ENCODE assay signal across 34 mouse cellular contexts in the genomic region with DNA sequence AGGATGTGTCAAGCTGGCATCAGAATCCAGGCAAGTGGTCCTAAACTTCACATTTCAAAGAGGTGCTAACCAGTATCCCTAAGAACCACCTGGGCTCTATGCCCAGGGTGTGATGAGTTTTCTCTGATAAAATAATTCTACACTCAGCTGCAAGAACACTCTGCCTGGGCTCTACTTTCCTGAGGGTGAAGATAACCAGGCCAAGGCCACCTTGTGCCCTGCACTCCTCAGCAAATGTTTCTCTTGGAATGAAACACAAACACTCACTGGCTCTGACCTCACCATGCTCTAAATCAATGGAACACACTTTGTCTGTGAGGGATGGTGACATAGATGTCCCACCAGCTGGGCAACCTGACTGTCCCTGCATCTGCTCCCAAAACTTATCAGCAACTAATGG. TPM values are rescaled to one million over a fixed set of nuclear protein-coding genes. Genes with fewer than 3 reads are reported as not detected.
DNase-seq lines count a peak whose midpoint lies in the region; ATAC-seq lines count a peak whose summit lies in the region.
"Had no signal": no experiment of that assay in that cellular context is flagged by ENCODE, and none has a peak within 500 bp of the region (broad histone marks: within the 10 kb centered on the region; RNA-seq: fewer than 3 reads in every experiment).

No protein-coding gene starts in this region.

- H3K27ac ChIP-seq in liver, embryonic 13.5 days: peak overlapping the region; percentile 48; the same call in 1 of the 2 replicates
- no peak overlapping the region; the same call in 1 of the 2 replicates for H3K27ac ChIP-seq in liver, embryonic 12.5 days
- peak overlapping the region; percentile 15; the same call in 1 of the 2 replicates for H3K27ac ChIP-seq in liver, embryonic 15.5 days (replicated peaks)
- no peak overlapping the region for H3K27ac ChIP-seq in hindbrain, embryonic 10.5 days
- H3K27ac ChIP-seq in forebrain, embryonic 16.5 days (ENCODE audit: low read length): no peak overlapping the region
- H3K27ac ChIP-seq: embryonic facial prominence, embryonic 12.5 days; forebrain, embryonic 10.5 days; forebrain, embryonic 15.5 days; gastrocnemius, adult 2 months; heart, embryonic 15.5 days; hindbrain, embryonic 12.5 days; hindbrain, postnatal 0 days; intestine, embryonic 15.5 days; kidney, postnatal 0 days; midbrain, embryonic 15.5 days; neural tube, embryonic 15.5 days; stomach, postnatal 0 days had no signal

- H3K4me1 ChIP-seq in liver, embryonic 13.5 days (replicated peaks): peaks cover 81% of the 10 kb centered on the region
- peaks cover 82% of the 10 kb centered on the region for H3K4me1 ChIP-seq in liver, embryonic 12.5 days
- H3K4me1 ChIP-seq in liver, embryonic 15.5 days (replicated peaks): peaks cover 71% of the 10 kb centered on the region
- H3K4me1 ChIP-seq in hindbrain, embryonic 10.5 days (replicated peaks): no peaks in the 10 kb centered on the region
- no peaks in the 10 kb centered on the region for H3K4me1 ChIP-seq in forebrain, embryonic 16.5 days (replicated peaks; ENCODE audit: control insufficient read depth, insufficient read depth, low read length)
- H3K4me1 ChIP-seq: embryonic facial prominence, embryonic 12.5 days; forebrain, embryonic 10.5 days; forebrain, embryonic 15.5 days; hindbrain, embryonic 12.5 days; intestine, embryonic 15.5 days; midbrain, embryonic 15.5 days; neural tube, embryonic 15.5 days had no signal

- H3K4me2 ChIP-seq in liver, embryonic 13.5 days: no peak overlapping the region
- H3K4me2 ChIP-seq in liver, embryonic 12.5 days: no peak overlapping the region
- H3K4me2 ChIP-seq in liver, embryonic 15.5 days: no peak overlapping the region
- H3K4me2 ChIP-seq in forebrain, embryonic 16.5 days (ENCODE audit: low read length): no peak overlapping the region
- H3K4me2 ChIP-seq: embryonic facial prominence, embryonic 12.5 days; forebrain, embryonic 15.5 days; heart, embryonic 15.5 days; hindbrain, embryonic 12.5 days; intestine, embryonic 15.5 days; midbrain, embryonic 15.5 days; neural tube, embryonic 15.5 days had no signal

- H3K9ac ChIP-seq in liver, embryonic 13.5 days: 0 out of 2 replicates have a peak overlapping the region, but pooled peaks have one; percentile 14
- no peak overlapping the region for H3K9ac ChIP-seq in liver, embryonic 12.5 days
- H3K9ac ChIP-seq in liver, embryonic 15.5 days: no peak overlapping the region
- no peak overlapping the region for H3K9ac ChIP-seq in forebrain, embryonic 16.5 days (replicated peaks; ENCODE audit: low read depth, low read length)
- H3K9ac ChIP-seq: embryonic facial prominence, embryonic 12.5 days; forebrain, embryonic 15.5 days; heart, embryonic 15.5 days; hindbrain, embryonic 12.5 days; intestine, embryonic 15.5 days; midbrain, embryonic 15.5 days; neural tube, embryonic 15.5 days had no signal

- H3K9me3 ChIP-seq in liver, embryonic 13.5 days (replicated peaks): no peaks in the 10 kb centered on the region
- H3K9me3 ChIP-seq in liver, embryonic 12.5 days (replicated peaks): no peaks in the 10 kb centered on the region
- H3K9me3 ChIP-seq in liver, embryonic 15.5 days (replicated peaks): no peaks in the 10 kb centered on the region
- H3K9me3 ChIP-seq in hindbrain, embryonic 10.5 days: no peaks in the 10 kb centered on the region
- no peaks in the 10 kb centered on the region for H3K9me3 ChIP-seq in forebrain, embryonic 16.5 days (ENCODE audit: control insufficient read depth, low read length)
- H3K9me3 ChIP-seq: embryonic facial prominence, embryonic 12.5 days; forebrain, embryonic 10.5 days; forebrain, embryonic 15.5 days; heart, embryonic 15.5 days; hindbrain, embryonic 12.5 days; intestine, embryonic 15.5 days; midbrain, embryonic 15.5 days; neural tube, embryonic 15.5 days had no signal

- no peak for DNase-seq in liver, embryonic 13.5 days
- peak; percentile 37 for DNase-seq in adrenal gland, postnatal 10 days
- no peak for DNase-seq in spleen, postnatal 36 days (ENCODE audit: low spot score in 2 of 2)
- no peak for DNase-seq in hindbrain, embryonic 10.5 days (ENCODE audit: low spot score)
- DNase-seq: cerebellum, adult 11-12 months; cerebellum, adult 9-11 months; embryo, embryonic 11 days; gastrocnemius, adult 2 months; gastrocnemius, postnatal 36 days; kidney, adult 2 months; kidney, postnatal 4 days; left cerebral cortex, postnatal 4 days; lung, adult 18-20 months; lung, postnatal 4 days; retina, postnatal 1 day; right cerebral cortex, postnatal 14 days; spleen, adult 18-20 months; thymus, postnatal 4 days had no signal

- no peaks in the 10 kb centered on the region for H3K36me3 ChIP-seq in liver, embryonic 13.5 days
- H3K36me3 ChIP-seq in liver, embryonic 12.5 days: no peaks in the 10 kb centered on the region
- H3K36me3 ChIP-seq in liver, embryonic 15.5 days (replicated peaks): no peaks in the 10 kb centered on the region
- H3K36me3 ChIP-seq in hindbrain, embryonic 10.5 days: no peaks in the 10 kb centered on the region
- H3K36me3 ChIP-seq in forebrain, embryonic 16.5 days (ENCODE audit: control insufficient read depth, insufficient read depth): no peaks in the 10 kb centered on the region
- H3K36me3 ChIP-seq: embryonic facial prominence, embryonic 12.5 days; forebrain, embryonic 10.5 days; forebrain, embryonic 15.5 days; heart, embryonic 15.5 days; hindbrain, embryonic 12.5 days; intestine, embryonic 15.5 days; midbrain, embryonic 15.5 days; neural tube, embryonic 15.5 days had no signal

- H3K27me3 ChIP-seq in liver, embryonic 13.5 days: no peaks in the 10 kb centered on the region
- H3K27me3 ChIP-seq in liver, embryonic 12.5 days (replicated peaks): no peaks in the 10 kb centered on the region
- no peaks in the 10 kb centered on the region for H3K27me3 ChIP-seq in liver, embryonic 15.5 days
- H3K27me3 ChIP-seq in hindbrain, embryonic 10.5 days (ENCODE audit: insufficient read depth, poor library complexity, severe bottlenecking): no peaks in the 10 kb centered on the region
- H3K27me3 ChIP-seq in forebrain, embryonic 16.5 days (replicated peaks; ENCODE audit: control insufficient read depth, insufficient read depth, low read length): no peaks in the 10 kb centered on the region
- H3K27me3 ChIP-seq: embryonic facial prominence, embryonic 12.5 days; forebrain, embryonic 15.5 days; heart, embryonic 15.5 days; hindbrain, embryonic 12.5 days; intestine, embryonic 15.5 days; midbrain, embryonic 15.5 days; neural tube, embryonic 15.5 days had no signal

- no peak overlapping the region for H3K4me3 ChIP-seq in liver, embryonic 13.5 days (replicated peaks)
- H3K4me3 ChIP-seq in liver, embryonic 12.5 days: no peak overlapping the region
- no peak overlapping the region for H3K4me3 ChIP-seq in liver, embryonic 15.5 days (replicated peaks)
- H3K4me3 ChIP-seq in hindbrain, embryonic 10.5 days: no peak overlapping the region
- H3K4me3 ChIP-seq in forebrain, embryonic 16.5 days (replicated peaks; ENCODE audit: low read length): no peak overlapping the region
- H3K4me3 ChIP-seq: embryonic facial prominence, embryonic 12.5 days; forebrain, embryonic 10.5 days; forebrain, embryonic 15.5 days; gastrocnemius, adult 2 months; heart, embryonic 15.5 days; hindbrain, embryonic 12.5 days; intestine, embryonic 15.5 days; midbrain, embryonic 15.5 days; neural tube, embryonic 15.5 days had no signal

- ATAC-seq in liver, embryonic 13.5 days (ENCODE audit: low read depth): no peak
- ATAC-seq in liver, embryonic 12.5 days: no peak
- no peak for ATAC-seq in liver, embryonic 15.5 days (ENCODE audit: insufficient read depth)
- ATAC-seq in forebrain, embryonic 16.5 days: no peak
- ATAC-seq: CD4-positive, CD25-positive, alpha-beta regulatory T cell, adult 4 months; forebrain, embryonic 15.5 days; hindbrain, postnatal 0 days; intestine, embryonic 15.5 days; lung, postnatal 0 days; midbrain, embryonic 15.5 days had no signal

RNA-seq across cellular contexts. Expression of a gene that starts 48.9 kb away (rescaled TPM):
- polyA plus RNA-seq in liver, embryonic 13.5 days (2015; fragmentation: Nextera tagmentation; extraction: Ambion mirVana): 10.3 TPM in 2 replicates
- polyA plus RNA-seq in liver, embryonic 12.5 days (2016; fragmentation: Nextera tagmentation; extraction: Ambion mirVana): 18.8 and 19.3 TPM in 2 replicates
- 10 to 100 TPM; 22.0 to 22.9 TPM for total RNA-seq in adrenal gland, postnatal 10 days (2021)
- 9.5 and 10.3 TPM in 2 replicates for polyA plus RNA-seq in liver, embryonic 15.5 days (2015; fragmentation: Nextera tagmentation; extraction: Ambion mirVana)
- polyA plus RNA-seq in hindbrain, embryonic 10.5 days (2016; fragmentation: Nextera tagmentation; extraction: Ambion mirVana): 11.4 and 12.4 TPM in 2 replicates
- 4.2 TPM in 2 replicates for polyA plus RNA-seq in forebrain, embryonic 16.5 days (2015; fragmentation: Nextera tagmentation; extraction: Ambion mirVana)

Comparison
In these comparisons a context has a peak if more than half of its experiments do, and no peak if none do; other contexts are left out.
1. H3K27ac ChIP-seq: peak in liver, embryonic 13.5 days (single experiment) and liver, embryonic 15.5 days (single experiment); none in liver, embryonic 12.5 days (single experiment), hindbrain, embryonic 10.5 days (single experiment) and forebrain, embryonic 16.5 days (single experiment).